Mouse (Mus musculus) heart, postnatal 0 days (tissue): Measurements from ENCODE around the gene Frmpd1.

ENCODE experiments used
- CTCF ChIP-seq: IDR thresholded peaks from 2 replicates; pipeline ENCODE4 v1.5.1; 2016; ENCODE audit warnings: antibody characterized with exemption, control low read depth, low read depth
- EP300 ChIP-seq: IDR thresholded peaks from 2 replicates; pipeline ENCODE4 v1.6.1; 2016; ENCODE audit warnings: antibody characterized with exemption, low read depth

- no peak for TF ChIP-seq CTCF
- TF ChIP-seq EP300: no peak
These were observed 26.1 kb upstream of the Frmpd1 start for GRCm38 (mm10) chr4:45158608-45159007.
